Mouse (Mus musculus) stomach, postnatal 0 days (tissue): ENCODE data around the gene Adipor2. TPM values are rescaled to one million over a fixed set of nuclear protein-coding genes. Genes with fewer than 3 reads are reported as not detected.

Experiments
- ATAC-seq: fragments of 200-750 bp; cut with Nextera tagmentation; 2 replicates; pipeline ENCODE4 v1.8.0; 2017; ENCODE audit not compliant: low FRiP score, low TSS enrichment
- DNase-seq: peaks from one replicate; pipeline ENCODE4 v3.0.0-alpha.2; 2016; ENCODE audit warnings: low spot score
- H3K27ac ChIP-seq: fragments of 300-500 bp; sonication (generic); replicated peaks from 2 replicates; pipeline ENCODE4 v1.5.1; 2014; ENCODE audit warnings: mild to moderate bottlenecking, control low read depth
- H3K27me3 ChIP-seq: fragments of 300-500 bp; sonication (generic); 2 replicates; pipeline ENCODE4 v1.6.1; 2014; ENCODE audit warnings: low read length; ENCODE audit not compliant: control insufficient read depth, insufficient read depth
- H3K36me3 ChIP-seq: fragments of 300-500 bp; sonication (generic); 2 replicates; pipeline ENCODE4 v1.6.1; 2014; ENCODE audit warnings: low read length, mixed read lengths; ENCODE audit not compliant: control insufficient read depth, insufficient read depth
- H3K4me1 ChIP-seq: fragments of 300-500 bp; sonication (generic); replicated peaks from 2 replicates; pipeline ENCODE4 v1.6.1; 2014; ENCODE audit warnings: antibody characterized with exemption; ENCODE audit not compliant: control insufficient read depth, insufficient read depth
- H3K4me2 ChIP-seq: fragments of 300-500 bp; sonication (generic); replicated peaks from 2 replicates; pipeline ENCODE4 v1.6.1; 2014; ENCODE audit warnings: low read depth, mild to moderate bottlenecking, control low read depth, moderate library complexity
- H3K4me3 ChIP-seq: fragments of 300-500 bp; sonication (generic); 2 replicates; pipeline ENCODE4 v1.5.1; 2014; ENCODE audit warnings: low read depth, low read length, control low read depth
- H3K9ac ChIP-seq: fragments of 300-500 bp; sonication (generic); 2 replicates; pipeline ENCODE4 v1.6.1; 2014; ENCODE audit warnings: mild to moderate bottlenecking, low read length, control low read depth, mixed read lengths
- H3K9me3 ChIP-seq: fragments of 300-500 bp; sonication (generic); 2 replicates; pipeline ENCODE4 v1.6.1; 2016; ENCODE audit warnings: low read length; ENCODE audit not compliant: control insufficient read depth
- CTCF ChIP-seq: IDR thresholded peaks from 2 replicates; pipeline ENCODE4 v1.5.1; 2016; ENCODE audit warnings: antibody characterized with exemption, low read depth, mild to moderate bottlenecking, moderate library complexity
- EP300 ChIP-seq: optimal IDR thresholded peaks from 2 replicates; pipeline ENCODE3; 2016; ENCODE audit warnings: antibody characterized with exemption
- WGBS: fragments of 180-500 bp; shearing (Covaris S2); extraction: QIAGEN DNeasy Blood & Tissue Kit; methylation state at CpG from one replicate; pipeline ENCODE4 v1.1.7; 2014; 5-methylcytosine and 5-hydroxymethylcytosine counted together
- polyA plus RNA-seq: library from polyadenylated mRNA; unstranded; fragments of >200 nt; fragmentation: Nextera tagmentation; extraction: Ambion mirVana; gene quantifications from 2 replicates; pipeline ENCODE4 v1.2.1, GENCODE M21; 2015

Adipor2 gene
- polyA plus RNA-seq, 1 experiment from 2014 or later = 90.5 TPM

DNA sequence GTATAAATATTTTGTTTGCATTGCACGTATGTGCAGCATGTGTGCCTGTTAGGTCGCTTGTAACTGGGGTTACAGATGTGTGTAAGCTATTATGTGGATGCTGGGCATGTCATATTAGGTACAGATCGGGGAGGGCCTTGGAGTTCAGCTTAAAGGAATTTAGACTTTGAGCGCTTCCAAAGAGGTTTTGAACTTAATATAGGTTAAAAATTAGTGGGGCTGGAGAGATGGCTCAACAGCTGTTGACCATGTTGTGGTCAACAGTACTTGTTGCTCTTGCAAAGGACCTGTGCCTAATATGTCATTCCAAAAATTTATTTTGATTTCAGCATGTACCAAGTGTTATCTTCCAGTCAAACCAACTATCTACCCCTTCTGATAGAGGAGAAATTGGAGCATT, 12.7 kb downstream of the Adipor2 start:
- Histone ChIP-seq H3K4me2 (no peak overlapping the region), H3K27me3 (no peaks in the 10 kb centered on the region), H3K9me3 (no peaks in the 10 kb centered on the region), H3K27ac (no peak overlapping the region), H3K36me3 (no peaks in the 10 kb centered on the region), H3K4me1 (no peaks in the 10 kb centered on the region), H3K4me3 (no peak overlapping the region), H3K9ac (no peak overlapping the region)
- 77% methylated on average over 4 of the region's 4 CpGs for WGBS
- ATAC-seq (no peak), DNase-seq (no peak)
- TF ChIP-seq EP300 (no peak), CTCF (no peak)

DNA sequence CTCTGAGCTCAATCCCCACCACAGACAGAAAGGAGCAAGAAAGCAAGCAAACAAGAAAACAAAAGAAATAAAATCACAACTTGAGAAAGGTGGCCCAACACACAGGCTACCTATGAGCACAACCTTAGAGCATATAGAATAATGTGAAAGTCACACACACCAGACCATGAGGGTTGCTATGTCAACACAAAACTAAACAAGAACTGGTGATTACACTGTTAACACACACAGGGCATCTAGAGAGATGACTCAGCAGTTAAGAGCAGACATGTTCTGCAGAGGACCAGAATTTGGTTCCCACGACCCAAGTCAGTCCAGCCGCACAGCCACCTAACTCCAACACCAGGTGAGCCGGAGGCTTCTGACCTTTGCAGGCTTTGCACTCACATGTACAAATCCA, 14.5 kb downstream of the Adipor2 start:
- DNase-seq = no peak
- TF ChIP-seq CTCF (no peak), EP300 (no peak)
- Histone ChIP-seq H3K27ac (peak overlapping the region; percentile 24; the same call in 1 of the 2 replicates), H3K4me3 (no peak overlapping the region), H3K36me3 (no peaks in the 10 kb centered on the region), H3K4me1 (no peaks in the 10 kb centered on the region), H3K4me2 (no peak overlapping the region), H3K9ac (no peak overlapping the region), H3K9me3 (no peaks in the 10 kb centered on the region), H3K27me3 (no peaks in the 10 kb centered on the region)
- 56% methylated on average over 3 of the region's 3 CpGs for WGBS
- ATAC-seq = peak; percentile 89

DNA sequence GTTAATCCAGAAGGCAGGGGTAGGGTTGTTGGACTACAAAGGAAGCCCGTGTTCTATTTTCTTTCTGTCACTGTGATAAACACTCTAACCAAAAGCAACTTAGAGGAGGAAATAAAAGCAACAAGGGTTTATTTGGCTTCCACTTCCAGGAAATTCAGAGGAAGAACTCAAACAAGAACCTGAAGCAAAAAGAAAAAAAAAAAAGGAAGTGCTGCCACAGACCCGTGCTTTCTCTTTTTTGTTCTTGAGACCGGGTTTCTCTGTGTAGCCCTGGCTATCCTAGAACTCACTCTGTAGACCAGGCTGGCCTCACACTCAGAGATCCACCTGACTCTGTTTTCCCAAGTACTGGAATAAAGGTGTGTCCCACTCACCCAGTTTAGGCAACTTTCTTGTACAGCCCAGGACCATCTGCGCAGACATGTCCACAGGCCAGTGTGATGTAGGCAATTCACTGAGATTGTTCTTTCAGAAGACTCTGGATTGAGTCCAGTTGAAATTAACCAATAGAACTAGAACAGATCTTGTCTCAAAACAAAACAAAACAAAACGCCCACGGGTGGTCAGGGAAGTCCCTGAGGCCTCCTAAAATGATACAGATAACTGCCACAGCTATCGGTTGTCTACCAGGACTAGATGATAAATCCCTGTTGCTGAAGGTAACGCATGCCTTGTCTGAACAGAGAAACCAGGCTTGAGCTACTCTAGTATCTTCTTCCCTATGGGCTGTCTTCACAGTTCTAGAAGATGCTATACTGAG, 15.8 kb downstream of the Adipor2 start:
- Histone ChIP-seq H3K4me2 (no peak overlapping the region), H3K36me3 (no peaks in the 10 kb centered on the region), H3K9me3 (no peaks in the 10 kb centered on the region), H3K4me3 (no peak overlapping the region), H3K9ac (no peak overlapping the region), H3K27me3 (no peaks in the 10 kb centered on the region), H3K27ac (no peak overlapping the region), H3K4me1 (no peaks in the 10 kb centered on the region)
- no peak for ATAC-seq
- no peak for DNase-seq
- WGBS = 74% methylated on average over 8 of the region's 8 CpGs
- no peak for TF ChIP-seq EP300
- no peak for TF ChIP-seq CTCF

DNA sequence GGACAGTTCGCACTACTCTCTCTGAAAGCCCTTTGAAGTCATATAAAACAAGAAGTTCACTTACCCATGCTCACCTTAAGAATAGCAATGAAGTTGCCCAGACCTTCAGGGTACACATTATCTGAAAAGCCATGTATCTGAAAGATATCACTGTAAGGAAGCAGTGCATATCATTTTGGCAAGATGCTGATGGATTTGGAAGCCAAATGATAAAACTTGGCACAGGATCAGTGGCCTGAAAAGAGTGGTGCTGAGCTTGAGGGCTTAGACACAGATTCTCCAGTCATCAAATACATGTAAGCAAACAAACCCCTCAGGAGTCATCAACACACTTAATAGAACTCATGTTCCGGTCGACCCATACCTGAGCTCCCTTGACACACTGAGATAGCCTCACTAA, 16.9 kb downstream of the Adipor2 start:
- Histone ChIP-seq H3K9ac (no peak overlapping the region), H3K36me3 (no peaks in the 10 kb centered on the region), H3K9me3 (no peaks in the 10 kb centered on the region), H3K4me3 (no peak overlapping the region), H3K4me1 (no peaks in the 10 kb centered on the region), H3K27me3 (no peaks in the 10 kb centered on the region), H3K4me2 (no peak overlapping the region), H3K27ac (no peak overlapping the region)
- 92% methylated on average over 3 of the region's 3 CpGs for WGBS
- DNase-seq = no peak
- TF ChIP-seq CTCF (no peak), EP300 (no peak)
- no peak for ATAC-seq

DNA sequence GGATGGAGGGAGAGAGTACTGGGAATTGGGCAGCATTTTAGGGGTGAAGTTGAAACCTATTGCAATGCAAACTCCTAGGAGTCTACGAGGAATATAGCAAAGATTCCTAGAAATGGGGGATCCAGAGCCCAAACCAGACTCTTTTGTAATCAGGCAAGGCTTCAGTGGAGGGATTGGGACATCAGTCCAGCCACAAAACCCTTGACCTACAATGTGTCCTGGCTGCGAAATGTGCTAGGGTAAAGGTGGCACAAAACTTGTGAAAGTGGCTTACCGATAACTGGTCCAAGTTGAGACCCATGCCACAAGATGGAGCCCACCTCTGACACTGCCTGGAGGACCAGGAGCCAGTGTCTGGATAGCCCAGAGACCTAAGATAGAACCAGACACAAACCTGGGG, 18.1 kb downstream of the Adipor2 start:
- DNase-seq (no peak), ATAC-seq (no peak)
- 95% methylated on average over 3 of the region's 3 CpGs for WGBS
- Histone ChIP-seq H3K4me1 (no peaks in the 10 kb centered on the region), H3K4me3 (no peak overlapping the region), H3K4me2 (no peak overlapping the region), H3K27ac (no peak overlapping the region), H3K36me3 (no peaks in the 10 kb centered on the region), H3K9ac (no peak overlapping the region), H3K27me3 (no peaks in the 10 kb centered on the region), H3K9me3 (no peaks in the 10 kb centered on the region)
- TF ChIP-seq CTCF = no peak
- TF ChIP-seq EP300 = no peak

DNA sequence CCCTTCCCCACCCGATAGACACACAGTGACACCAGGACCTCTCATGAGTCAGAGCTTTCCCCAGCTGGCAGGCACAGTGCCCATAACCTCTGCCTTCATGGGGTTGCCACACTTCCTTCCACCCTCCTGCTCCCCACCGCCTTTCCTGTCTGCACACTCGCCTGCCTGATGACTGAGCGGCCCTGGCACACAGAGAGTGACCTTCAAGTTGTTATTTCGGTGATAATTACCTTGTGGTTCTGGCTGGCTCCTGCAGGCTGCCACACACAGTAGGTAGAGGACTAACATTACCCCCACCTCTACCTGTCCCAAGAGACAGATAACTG, 21.2 kb downstream of the Adipor2 start:
- no peaks in the 10 kb centered on the region for H3K36me3 ChIP-seq
- H3K9ac ChIP-seq = no peak overlapping the region
- H3K4me1 ChIP-seq = no peaks in the 10 kb centered on the region
- H3K27me3 ChIP-seq = no peaks in the 10 kb centered on the region
- H3K27ac ChIP-seq = peak overlapping the region; percentile 88
- H3K9me3 ChIP-seq = no peaks in the 10 kb centered on the region
- H3K4me2 ChIP-seq = no peak overlapping the region
- peak; percentile 93 for ATAC-seq
- WGBS = 34% methylated on average over 5 of the region's 5 CpGs
- H3K4me3 ChIP-seq = no peak overlapping the region
- TF ChIP-seq EP300 = no peak
- TF ChIP-seq CTCF = 0 out of 2 replicates have a peak, but pooled peaks have one; percentile 5
- peak; percentile 91 for DNase-seq
